Mouse (Mus musculus): ENCODE results near the gene Trp53i13.
A peak's percentile ranks its signal among the peaks of the same experiment; 100 is the strongest.

- TF ChIP-seq CTCF (IDR thresholded peaks at IDR 0.05; ENCODE audit: low read depth, low read length) (peak; percentile 91), POLR2A (IDR thresholded peaks at IDR 0.05; ENCODE audit: extremely low read depth, insufficient read depth, low read length) (no peak)
Measured at GRCm38 (mm10) chr11:77501392-77501791, 14.4 kb downstream of the Trp53i13 start.
